Mouse (Mus musculus) urinary bladder, adult 2 months (tissue): Measurements from ENCODE around the gene Nlrp9c. TPM values are rescaled to one million over a fixed set of nuclear protein-coding genes. Genes with fewer than 3 reads are reported as not detected.
"Not testable (repeated sequence)": the region's sequence is repeated elsewhere in the genome, so short reads cannot be mapped to it uniquely, and the experiment has no call there.

ENCODE experiments used
- DNase-seq: peaks from one replicate; pipeline ENCODE4 v3.0.0; 2022; ENCODE audit warnings: low spot score
- polyA plus RNA-seq: library from polyadenylated mRNA; depleted of rRNA; stranded (reverse); fragments of >200 nt; gene quantifications from 2 replicates; pipeline ENCODE4 v1.2.3, GENCODE M21; 2012; rRNA removed

Nlrp9c gene
- polyA plus RNA-seq, result not detected in 2 replicates

- not testable (repeated sequence) for DNase-seq
Measured at GRCm38 (mm10) chr7:26403600-26403999, at the start of gene Nlrp9c. Nlrp9c (minus strand) TSS chr7:26403700.

- no peak for DNase-seq
Measured at GRCm38 (mm10) chr7:26434813-26435212, 31.3 kb upstream of the Nlrp9c start, which contains the start of gene Nlrp4a. Nlrp4a (plus strand) TSS chr7:26435113.

GRCm38 (mm10) chr7:26391811-26392210 lies 11.7 kb downstream of the Nlrp9c start:
- not testable (repeated sequence) for DNase-seq

GRCm38 (mm10) chr7:26391137-26391536 lies 12.4 kb downstream of the Nlrp9c start:
- not testable (repeated sequence) for DNase-seq

- not testable (repeated sequence) for DNase-seq
Measured at GRCm38 (mm10) chr7:26386691-26387090, 16.8 kb downstream of the Nlrp9c start.

GRCm38 (mm10) chr7:26380807-26381206 lies 22.7 kb downstream of the Nlrp9c start:
- no peak for DNase-seq

- not testable (repeated sequence) for DNase-seq
Measured at GRCm38 (mm10) chr7:26373221-26373620, 30.3 kb downstream of the Nlrp9c start.

- DNase-seq, result not testable (repeated sequence)
Measured at GRCm38 (mm10) chr7:26356719-26357118, 46.8 kb downstream of the Nlrp9c start.

- not testable (repeated sequence) for DNase-seq
Measured at GRCm38 (mm10) chr7:26352258-26352657, 51.2 kb downstream of the Nlrp9c start.

GRCm38 (mm10) chr7:26350177-26350576 lies 53.3 kb downstream of the Nlrp9c start:
- not testable (repeated sequence) for DNase-seq

- DNase-seq, result not testable (repeated sequence)
Measured at GRCm38 (mm10) chr7:26320361-26320760, 83.1 kb downstream of the Nlrp9c start.

GRCm38 (mm10) chr7:26315809-26316208 lies 87.7 kb downstream of the Nlrp9c start:
- not testable (repeated sequence) for DNase-seq

- DNase-seq, result not testable (repeated sequence)
Measured at GRCm38 (mm10) chr7:26315194-26315593, 88.3 kb downstream of the Nlrp9c start.

GRCm38 (mm10) chr7:26311786-26312185 lies 91.7 kb downstream of the Nlrp9c start:
- DNase-seq, result not testable (repeated sequence)

GRCm38 (mm10) chr7:26306926-26307325 lies 96.6 kb downstream of the Nlrp9c start, which contains the start of gene Cyp2a4:
Cyp2a4 (plus strand) TSS chr7:26307169.
- not testable (repeated sequence) for DNase-seq

- DNase-seq, result not testable (repeated sequence)
Measured at GRCm38 (mm10) chr7:26303429-26304166, 99.9 kb downstream of the Nlrp9c start.

Other genes with a start within 250 kb of the Nlrp9c start
- not detected in 2 replicates for gene Cyp2b9, start 230.3 kb downstream of the Nlrp9c start, polyA plus RNA-seq
- not detected in 2 replicates for gene Vmn1r184, start 143.4 kb downstream of the Nlrp9c start, polyA plus RNA-seq
- gene Cyp2a4, start 96.5 kb downstream of the Nlrp9c start, polyA plus RNA-seq, result not detected in 2 replicates
- not detected in 2 replicates for gene Nlrp4a, start 31.4 kb upstream of the Nlrp9c start, polyA plus RNA-seq
- gene Nlrp9a, start 131.3 kb upstream of the Nlrp9c start, polyA plus RNA-seq, result not detected in 2 replicates
- gene Vmn1r185, start 214.8 kb upstream of the Nlrp9c start, polyA plus RNA-seq, result not detected in 2 replicates